ENCODE assay signal across 17 mouse cellular contexts in genomic region chr7:91790949-91791564, GRCm38 (mm10).
"Had no signal": no experiment of that assay in that cellular context is flagged by ENCODE, and none has a peak within 500 bp of the region (broad histone marks: within the 10 kb centered on the region; RNA-seq: fewer than 3 reads in every experiment).

No protein-coding gene starts in this region.

- H3K27me3 ChIP-seq: limb, embryonic 12.5 days; limb, embryonic 15.5 days had no signal

- H3K4me1 ChIP-seq: limb, embryonic 12.5 days; limb, embryonic 15.5 days had no signal

- DNase-seq: kidney, adult 2 months; kidney, postnatal 14 days; kidney, postnatal 4 days; layer of hippocampus, postnatal 36 days; left cerebral cortex, postnatal 4 days; liver, postnatal 0 days; lung, embryonic 14.5 days; thymus, adult 18-20 months; thymus, postnatal 36 days had no signal

- H3K4me2 ChIP-seq: limb, embryonic 12.5 days; limb, embryonic 15.5 days; liver, embryonic 11.5 days; lung, embryonic 14.5 days had no signal

- H3K9me3 ChIP-seq: limb, embryonic 12.5 days; limb, embryonic 15.5 days had no signal

- H3K9ac ChIP-seq: limb, embryonic 12.5 days; limb, embryonic 15.5 days; liver, embryonic 14.5 days; liver, postnatal 0 days; lung, embryonic 14.5 days had no signal

- H3K4me3 ChIP-seq: limb, embryonic 12.5 days; limb, embryonic 15.5 days; myocyte had no signal

- H3K36me3 ChIP-seq: limb, embryonic 12.5 days; limb, embryonic 15.5 days had no signal

- H3K27ac ChIP-seq: limb, embryonic 12.5 days; limb, embryonic 15.5 days; liver, embryonic 14.5 days; macrophage had no signal

- ATAC-seq: intestine, postnatal 0 days; liver, postnatal 0 days; lung, postnatal 0 days had no signal
